Mouse (Mus musculus): ENCODE measurements around the gene Rras.

- TF ChIP-seq CTCF (IDR thresholded peaks at IDR 0.05; ENCODE audit: extremely low read depth, insufficient read depth, insufficient read length, insufficient replicate concordance) (no peak), POLR2A (IDR thresholded peaks at IDR 0.05; ENCODE audit: low read depth, low read length) (no peak)
These were observed 10.6 kb downstream of the Rras start for GRCm38 (mm10) chr7:45028351-45028750.
